Mouse (Mus musculus) intestine, postnatal 0 days (tissue): Measurements from ENCODE around the gene Stk32b. TPM values are rescaled to one million over a fixed set of nuclear protein-coding genes. Genes with fewer than 3 reads are reported as not detected.

ENCODE experiments used
- ATAC-seq: fragments of 200-750 bp; cut with Nextera tagmentation; 2 replicates; pipeline ENCODE4 v1.8.0; 2017; ENCODE audit warnings: mild to moderate bottlenecking, moderate TSS enrichment, moderate library complexity
- H3K27ac ChIP-seq: fragments of 300-500 bp; sonication (generic); 2 replicates; pipeline ENCODE4 v1.5.1; 2014; ENCODE audit warnings: mild to moderate bottlenecking, low read depth, low read length, moderate library complexity
- H3K27me3 ChIP-seq: fragments of 300-500 bp; sonication (generic); replicated peaks from 2 replicates; pipeline ENCODE4 v1.6.1; 2014; ENCODE audit warnings: low read length, mixed read lengths; ENCODE audit not compliant: control insufficient read depth, insufficient read depth
- H3K36me3 ChIP-seq: fragments of 300-500 bp; sonication (generic); 2 replicates; pipeline ENCODE4 v1.6.1; 2014; ENCODE audit warnings: mild to moderate bottlenecking, moderate library complexity; ENCODE audit not compliant: control insufficient read depth, insufficient read depth
- H3K4me1 ChIP-seq: fragments of 300-500 bp; sonication (generic); replicated peaks from 2 replicates; pipeline ENCODE4 v1.6.1; 2014; ENCODE audit warnings: antibody characterized with exemption, low read length, mixed read lengths; ENCODE audit not compliant: control insufficient read depth, insufficient read depth
- H3K4me2 ChIP-seq: fragments of 300-500 bp; sonication (generic); replicated peaks from 2 replicates; pipeline ENCODE4 v1.6.1; 2014; ENCODE audit warnings: low read depth, mild to moderate bottlenecking, moderate library complexity
- H3K4me3 ChIP-seq: fragments of 300-500 bp; sonication (generic); 2 replicates; pipeline ENCODE4 v1.5.1; 2014; ENCODE audit warnings: low read depth, low read length
- H3K9ac ChIP-seq: fragments of 300-500 bp; sonication (generic); 2 replicates; pipeline ENCODE4 v1.6.1; 2014; ENCODE audit warnings: mild to moderate bottlenecking, low read depth, low read length
- H3K9me3 ChIP-seq: fragments of 300-500 bp; sonication (generic); 2 replicates; pipeline ENCODE4 v1.6.1; 2016; ENCODE audit warnings: mixed run types; ENCODE audit not compliant: control insufficient read depth
- CTCF ChIP-seq: sonication (generic); IDR thresholded peaks from 2 replicates; pipeline ENCODE4 v1.5.1; 2016; ENCODE audit warnings: low read depth, mild to moderate bottlenecking, control low read depth, antibody characterized with exemption, moderate library complexity
- WGBS: fragments of 180-500 bp; shearing (Covaris S2); extraction: QIAGEN DNeasy Blood & Tissue Kit; methylation state at CpG from one replicate; pipeline ENCODE4 v1.1.7; 2014; 5-methylcytosine and 5-hydroxymethylcytosine counted together
- polyA plus RNA-seq: library from polyadenylated mRNA; unstranded; fragments of >200 nt; fragmentation: Nextera tagmentation; extraction: Ambion mirVana; gene quantifications from 2 replicates; pipeline ENCODE4 v1.2.1, GENCODE M21; 2015

Gene Stk32b
- polyA plus RNA-seq, 1 experiment from 2014 or later, result 0.50 TPM

DNA sequence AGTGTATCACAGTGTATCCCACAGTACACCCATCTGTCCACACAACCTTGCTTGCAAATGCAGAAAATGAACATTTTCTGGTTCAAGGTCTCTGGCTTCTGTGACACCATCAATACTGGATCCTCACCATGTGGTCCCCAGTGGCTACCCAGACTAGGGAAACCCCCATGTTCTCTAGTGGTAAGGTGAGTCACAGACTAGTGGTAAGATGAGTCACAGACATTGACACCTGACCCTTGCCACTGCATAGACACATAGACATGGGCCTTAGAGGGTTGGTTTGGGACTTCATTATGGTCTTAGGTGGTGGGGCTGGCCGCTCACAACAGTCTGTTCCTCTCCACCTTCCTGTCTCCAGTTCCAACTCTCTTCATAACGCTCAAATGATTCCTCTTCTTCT lies 274.2 kb downstream of the Stk32b start:
- Histone ChIP-seq H3K27ac (no peak overlapping the region), H3K4me2 (no peak overlapping the region), H3K4me3 (no peak overlapping the region), H3K27me3 (no peaks in the 10 kb centered on the region), H3K36me3 (no peaks in the 10 kb centered on the region), H3K9me3 (no peaks in the 10 kb centered on the region), H3K4me1 (no peaks in the 10 kb centered on the region), H3K9ac (no peak overlapping the region)
- no peak for ATAC-seq
- WGBS, result 69% methylated on average over 2 of the region's 2 CpGs
- no peak for TF ChIP-seq CTCF

- WGBS, result 76% methylated on average over 3 of the region's 3 CpGs
- Histone ChIP-seq H3K27ac (no peak overlapping the region), H3K9ac (no peak overlapping the region), H3K4me1 (no peaks in the 10 kb centered on the region), H3K27me3 (no peaks in the 10 kb centered on the region), H3K4me3 (no peak overlapping the region), H3K4me2 (no peak overlapping the region), H3K36me3 (no peaks in the 10 kb centered on the region), H3K9me3 (no peaks in the 10 kb centered on the region)
- no peak; the same call in 1 of the 2 replicates for TF ChIP-seq CTCF
- ATAC-seq, result no peak
Measured at GRCm38 (mm10) chr5:37435417-37435816, 281.6 kb downstream of the Stk32b start.

GRCm38 (mm10) chr5:37427210-37427609 lies 289.8 kb downstream of the Stk32b start:
- no peak overlapping the region for H3K4me3 ChIP-seq
- no peak overlapping the region for H3K9ac ChIP-seq
- H3K4me2 ChIP-seq, result no peak overlapping the region
- no peaks in the 10 kb centered on the region for H3K36me3 ChIP-seq
- TF ChIP-seq CTCF, result no peak
- no peak overlapping the region for H3K27ac ChIP-seq
- no peak for ATAC-seq
- no peaks in the 10 kb centered on the region for H3K4me1 ChIP-seq
- H3K9me3 ChIP-seq, result no peaks in the 10 kb centered on the region
- H3K27me3 ChIP-seq, result no peaks in the 10 kb centered on the region

GRCm38 (mm10) chr5:37419028-37419427 lies 297.9 kb downstream of the Stk32b start:
- 87% methylated on average over 6 of the region's 6 CpGs for WGBS
- H3K9me3 ChIP-seq, result no peaks in the 10 kb centered on the region
- H3K27ac ChIP-seq, result no peak overlapping the region
- no peak overlapping the region for H3K9ac ChIP-seq
- no peak for TF ChIP-seq CTCF
- H3K4me1 ChIP-seq, result no peaks in the 10 kb centered on the region
- H3K27me3 ChIP-seq, result no peaks in the 10 kb centered on the region
- no peak for ATAC-seq
- H3K36me3 ChIP-seq, result no peaks in the 10 kb centered on the region
- H3K4me3 ChIP-seq, result no peak overlapping the region
- no peak overlapping the region for H3K4me2 ChIP-seq

Other genes starting within 250 kb of the Stk32b start
- 0.42 TPM in 1 of 2 replicates, not detected in the other for gene Cytl1, start 18.3 kb upstream of the Stk32b start, polyA plus RNA-seq
- 0.89 and 1.3 TPM in 2 replicates for gene Msx1, start 107.4 kb upstream of the Stk32b start, polyA plus RNA-seq